Mouse (Mus musculus): ENCODE results near the gene Mttp. TPM values are rescaled to one million over a fixed set of nuclear protein-coding genes. Genes with fewer than 3 reads are reported as not detected.

The Mttp gene
- polyA plus RNA-seq, 1 experiment from 2014 or later, result 8.7 TPM

DNA sequence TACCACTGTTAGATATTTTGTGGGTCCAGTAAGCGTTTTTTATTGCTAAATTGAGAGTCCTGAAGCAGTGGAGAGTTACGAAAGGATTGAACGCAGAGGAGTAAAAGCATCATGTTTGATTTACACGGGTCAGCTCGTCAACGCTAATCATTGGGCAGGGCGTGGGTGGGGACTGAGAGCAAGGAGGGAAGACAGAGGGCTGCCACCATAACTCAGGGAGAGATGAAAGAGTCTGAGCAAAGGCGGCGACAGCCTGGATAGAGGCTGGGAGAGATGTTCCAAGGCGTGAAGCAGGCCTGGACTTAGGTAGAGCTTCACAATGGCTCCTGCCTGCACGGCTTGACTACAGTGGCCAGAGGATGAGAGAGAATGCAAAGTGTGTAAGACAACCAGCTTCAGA lies 94.0 kb downstream of the Mttp start:
- H3K27me3 ChIP-seq (ENCODE audit: control insufficient read depth, insufficient read depth, low read length), result no peaks in the 10 kb centered on the region
- no peaks in the 10 kb centered on the region for H3K36me3 ChIP-seq (ENCODE audit: control insufficient read depth, insufficient read depth, low read length)
- no peaks in the 10 kb centered on the region for H3K9me3 ChIP-seq (replicated peaks; ENCODE audit: control insufficient read depth, low read length)
- no peak for ATAC-seq (replicated peaks; ENCODE audit: insufficient number of reproducible peaks, low FRiP score, low TSS enrichment)
- H3K27ac ChIP-seq (ENCODE audit: low read depth, low read length), result no peak overlapping the region
- no peak overlapping the region for H3K4me2 ChIP-seq
- no peak overlapping the region for H3K4me3 ChIP-seq (ENCODE audit: low read depth, low read length)
- 59% methylated on average over 11 of the region's 11 CpGs for WGBS (ENCODE audit: insufficient replicate concordance)
- H3K9ac ChIP-seq (ENCODE audit: low read depth, low read length), result no peak overlapping the region
- peaks cover 8% of the 10 kb centered on the region for H3K4me1 ChIP-seq (ENCODE audit: control insufficient read depth, insufficient read depth, low read length)

DNA sequence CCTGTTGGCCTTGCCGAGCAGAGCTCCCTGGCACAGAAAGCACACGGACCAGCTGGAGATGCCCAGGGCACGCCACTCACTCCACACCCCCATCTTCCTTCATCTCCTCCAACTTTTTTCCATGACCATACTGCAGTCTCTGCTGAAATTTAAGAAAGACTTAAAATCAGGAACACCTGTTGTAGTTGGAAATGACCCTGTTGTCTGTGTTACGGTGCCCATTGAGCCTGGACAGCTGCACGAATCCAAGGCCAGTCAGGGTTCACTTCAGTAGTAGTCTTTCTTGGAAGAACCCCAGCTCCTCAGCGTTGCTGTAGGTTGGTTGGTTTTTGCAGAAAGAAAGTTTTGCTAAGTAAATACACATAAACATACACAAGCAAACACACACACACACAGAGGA lies 95.2 kb downstream of the Mttp start:
- Histone ChIP-seq H3K27ac (ENCODE audit: low read depth, low read length) (no peak overlapping the region), H3K4me2 (no peak overlapping the region), H3K27me3 (ENCODE audit: control insufficient read depth, insufficient read depth, low read length) (no peaks in the 10 kb centered on the region), H3K4me3 (ENCODE audit: low read depth, low read length) (no peak overlapping the region), H3K4me1 (ENCODE audit: control insufficient read depth, insufficient read depth, low read length) (peaks cover 8% of the 10 kb centered on the region), H3K36me3 (ENCODE audit: control insufficient read depth, insufficient read depth, low read length) (no peaks in the 10 kb centered on the region), H3K9ac (ENCODE audit: low read depth, low read length) (no peak overlapping the region), H3K9me3 (replicated peaks; ENCODE audit: control insufficient read depth, low read length) (no peaks in the 10 kb centered on the region)
- ATAC-seq (replicated peaks; ENCODE audit: insufficient number of reproducible peaks, low FRiP score, low TSS enrichment), result no peak
- WGBS (ENCODE audit: insufficient replicate concordance), result 79% methylated on average over 6 of the region's 6 CpGs

DNA sequence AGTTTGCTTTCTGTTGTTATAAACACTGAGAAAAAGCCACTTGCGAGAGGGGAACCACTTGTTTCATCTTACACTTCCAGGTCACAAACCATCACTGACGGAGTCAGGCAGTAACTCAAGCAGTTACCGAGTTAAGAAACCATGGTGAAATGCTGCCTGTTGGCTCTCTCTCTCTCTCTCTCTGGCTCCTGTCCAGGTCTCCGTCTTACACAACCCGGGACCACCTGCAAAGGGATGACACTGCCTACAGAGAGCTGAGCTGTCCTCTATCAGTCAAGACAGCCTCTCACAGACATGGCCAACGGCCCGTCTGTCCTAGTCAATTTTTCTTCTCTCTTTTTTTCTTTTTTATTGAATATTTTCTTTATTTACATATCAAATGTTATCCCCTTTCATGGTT lies 101.5 kb downstream of the Mttp start:
- Histone ChIP-seq H3K4me2 (no peak overlapping the region), H3K9me3 (replicated peaks; ENCODE audit: control insufficient read depth, low read length) (no peaks in the 10 kb centered on the region; the same call in 1 of the 2 replicates), H3K4me3 (ENCODE audit: low read depth, low read length) (no peak overlapping the region), H3K9ac (ENCODE audit: low read depth, low read length) (no peak overlapping the region), H3K4me1 (ENCODE audit: control insufficient read depth, insufficient read depth, low read length) (no peaks in the 10 kb centered on the region), H3K36me3 (ENCODE audit: control insufficient read depth, insufficient read depth, low read length) (no peaks in the 10 kb centered on the region), H3K27me3 (ENCODE audit: control insufficient read depth, insufficient read depth, low read length) (no peaks in the 10 kb centered on the region), H3K27ac (ENCODE audit: low read depth, low read length) (no peak overlapping the region)
- 83% methylated on average over 7 of the region's 7 CpGs for WGBS (ENCODE audit: insufficient replicate concordance)
- ATAC-seq (replicated peaks; ENCODE audit: insufficient number of reproducible peaks, low FRiP score, low TSS enrichment), result no peak

DNA sequence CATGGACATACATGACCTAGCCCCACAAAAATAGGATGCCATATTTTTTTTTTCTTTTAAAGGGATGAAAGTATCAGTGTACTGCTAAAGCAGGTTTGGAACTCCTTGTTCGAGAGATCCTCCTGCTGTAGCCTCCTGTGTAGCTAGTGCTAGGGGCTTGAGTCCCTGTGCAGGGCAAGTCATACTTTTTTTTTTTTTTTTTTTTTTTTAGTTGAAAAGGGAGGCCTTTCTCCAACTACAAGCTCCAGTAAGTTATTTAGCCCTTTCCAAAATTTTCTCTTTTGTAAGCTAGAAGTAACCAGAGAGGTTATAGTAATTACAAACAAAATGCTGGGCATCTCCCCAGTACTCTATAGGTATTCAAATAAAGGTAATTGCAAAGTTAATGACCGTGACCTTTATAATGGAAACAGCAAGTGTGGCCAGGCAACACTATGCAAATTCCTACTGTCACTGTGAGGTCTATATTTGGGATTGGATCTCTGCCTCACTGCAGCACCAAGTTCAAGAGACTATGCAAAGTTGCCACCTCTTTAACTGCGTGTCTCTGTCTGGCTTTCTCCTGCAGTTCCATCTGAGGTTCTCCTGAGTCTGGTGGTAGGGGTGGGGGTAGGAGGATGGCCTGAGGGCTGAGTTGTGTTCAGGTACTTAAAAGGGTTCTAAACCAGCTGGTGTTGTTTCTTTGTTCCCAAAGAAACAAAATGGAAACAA lies 103.0 kb downstream of the Mttp start:
- Histone ChIP-seq H3K4me2 (no peak overlapping the region), H3K36me3 (ENCODE audit: control insufficient read depth, insufficient read depth, low read length) (no peaks in the 10 kb centered on the region), H3K4me1 (ENCODE audit: control insufficient read depth, insufficient read depth, low read length) (no peaks in the 10 kb centered on the region), H3K9ac (ENCODE audit: low read depth, low read length) (no peak overlapping the region), H3K27me3 (ENCODE audit: control insufficient read depth, insufficient read depth, low read length) (no peaks in the 10 kb centered on the region), H3K4me3 (ENCODE audit: low read depth, low read length) (no peak overlapping the region), H3K27ac (ENCODE audit: low read depth, low read length) (no peak overlapping the region), H3K9me3 (replicated peaks; ENCODE audit: control insufficient read depth, low read length) (no peaks in the 10 kb centered on the region; the same call in 1 of the 2 replicates)
- 60% methylated on average over 3 of the region's 3 CpGs for WGBS (ENCODE audit: insufficient replicate concordance)
- no peak for ATAC-seq (replicated peaks; ENCODE audit: insufficient number of reproducible peaks, low FRiP score, low TSS enrichment)

DNA sequence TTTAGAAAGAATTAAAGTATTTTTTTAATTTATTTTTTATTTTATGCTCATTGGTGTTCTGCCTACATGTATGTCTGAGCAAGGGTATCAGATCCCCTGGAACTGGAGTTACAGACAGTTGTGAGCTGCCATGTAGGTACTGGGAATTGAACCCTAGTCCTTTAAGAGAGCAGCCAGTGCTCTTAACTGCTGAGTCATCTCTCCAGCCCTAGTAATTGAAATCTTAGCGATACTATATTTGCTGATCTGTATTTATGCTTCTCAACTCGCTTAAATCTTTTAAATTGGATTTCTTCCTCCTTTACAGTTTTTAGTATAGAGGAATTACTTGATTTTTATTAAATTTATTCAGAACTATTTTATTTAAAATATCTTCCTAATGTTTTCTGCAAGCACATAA lies 103.8 kb downstream of the Mttp start:
- WGBS (ENCODE audit: insufficient replicate concordance), result 63% methylated on average over 2 of the region's 2 CpGs
- no peak overlapping the region for H3K27ac ChIP-seq (ENCODE audit: low read depth, low read length)

More for the DNA sequence above, 103.8 kb downstream of the Mttp start:
- Histone ChIP-seq H3K36me3 (ENCODE audit: control insufficient read depth, insufficient read depth, low read length) (no peaks in the 10 kb centered on the region), H3K9me3 (replicated peaks; ENCODE audit: control insufficient read depth, low read length) (no peaks in the 10 kb centered on the region; the same call in 1 of the 2 replicates), H3K9ac (ENCODE audit: low read depth, low read length) (no peak overlapping the region), H3K4me2 (no peak overlapping the region), H3K4me3 (ENCODE audit: low read depth, low read length) (no peak overlapping the region), H3K4me1 (ENCODE audit: control insufficient read depth, insufficient read depth, low read length) (no peaks in the 10 kb centered on the region), H3K27me3 (ENCODE audit: control insufficient read depth, insufficient read depth, low read length) (no peaks in the 10 kb centered on the region)
- ATAC-seq (replicated peaks; ENCODE audit: insufficient number of reproducible peaks, low FRiP score, low TSS enrichment), result no peak

Other genes with a start within 250 kb of the Mttp start
- 97.0 and 97.2 TPM in 2 replicates for gene Lamtor3, start 226.5 kb downstream of the Mttp start, polyA plus RNA-seq (2014; fragmentation: Nextera tagmentation; extraction: Ambion mirVana)
- gene Dapp1, start 163.4 kb downstream of the Mttp start, polyA plus RNA-seq (2014; fragmentation: Nextera tagmentation; extraction: Ambion mirVana), result 14.0 and 15.4 TPM in 2 replicates
- gene 1110002E22Rik, start 79.9 kb downstream of the Mttp start, polyA plus RNA-seq (2014; fragmentation: Nextera tagmentation; extraction: Ambion mirVana), result 6.3 and 8.3 TPM in 2 replicates
- gene Gm5105, start 77.6 kb downstream of the Mttp start, polyA plus RNA-seq (2014; fragmentation: Nextera tagmentation; extraction: Ambion mirVana), result 0.89 TPM in 1 of 2 replicates, not detected in the other
- 10.8 and 15.9 TPM in 2 replicates for gene Trmt10a, start 1.5 kb downstream of the Mttp start, polyA plus RNA-seq (2014; fragmentation: Nextera tagmentation; extraction: Ambion mirVana)
- not detected in 2 replicates for gene 4930579F01Rik, start 48.9 kb upstream of the Mttp start, polyA plus RNA-seq (2014; fragmentation: Nextera tagmentation; extraction: Ambion mirVana)
- gene Adh7, start 72.8 kb upstream of the Mttp start, polyA plus RNA-seq (2014; fragmentation: Nextera tagmentation; extraction: Ambion mirVana), result not detected in 2 replicates
- 0.93 and 1.5 TPM in 2 replicates for gene Adh1, start 116.0 kb upstream of the Mttp start, polyA plus RNA-seq (2014; fragmentation: Nextera tagmentation; extraction: Ambion mirVana)
- gene Adh6a, start 168.3 kb upstream of the Mttp start, polyA plus RNA-seq (2014; fragmentation: Nextera tagmentation; extraction: Ambion mirVana), result not detected in 2 replicates
- gene Adh6b, start 196.8 kb upstream of the Mttp start, polyA plus RNA-seq (2014; fragmentation: Nextera tagmentation; extraction: Ambion mirVana), result 1.9 and 2.4 TPM in 2 replicates